ENCODE assay signal across 20 mouse cellular contexts in the genomic region with DNA sequence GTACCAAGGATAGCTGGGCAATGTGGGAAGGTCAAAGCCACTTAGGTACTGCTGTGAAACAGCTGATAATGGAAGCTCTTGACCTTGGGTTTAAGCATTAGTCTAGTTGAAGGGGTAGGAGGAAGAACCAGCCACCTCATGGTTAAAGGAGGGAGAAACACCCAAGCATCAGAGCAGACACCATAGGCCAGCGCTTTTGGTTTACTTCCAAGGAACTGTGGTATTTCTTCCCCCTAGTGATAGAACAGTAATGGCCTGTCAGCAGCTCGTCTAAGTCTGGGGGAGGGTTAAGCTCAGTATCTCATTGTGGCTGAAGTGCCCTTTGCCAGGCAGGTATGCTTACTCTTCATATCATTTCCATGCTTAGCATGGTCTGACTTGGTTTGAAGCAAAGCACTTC.
"Had no signal": no experiment of that assay in that cellular context is flagged by ENCODE, and none has a peak within 500 bp of the region (broad histone marks: within the 10 kb centered on the region; RNA-seq: fewer than 3 reads in every experiment).

No protein-coding gene starts in this region.

- H3K9me3 ChIP-seq: limb, embryonic 12.5 days; limb, embryonic 15.5 days; liver, embryonic 12.5 days; liver, embryonic 15.5 days; lung, embryonic 15.5 days had no signal

- H3K4me2 ChIP-seq: limb, embryonic 12.5 days; limb, embryonic 15.5 days; liver, embryonic 12.5 days; liver, embryonic 15.5 days; lung, embryonic 15.5 days; midbrain, embryonic 11.5 days had no signal

- DNase-seq: kidney, adult 9 months; kidney, postnatal 14 days; kidney, postnatal 4 days; left cerebral cortex, postnatal 4 days; lung, postnatal 14 days; lung, postnatal 4 days; midbrain, embryonic 14.5 days; right cerebral cortex, adult 18-20 months; right cerebral cortex, postnatal 14 days; right cerebral cortex, postnatal 4 days; thymus, adult 2 months; thymus, postnatal 14 days; thymus, postnatal 4 days had no signal

- H3K36me3 ChIP-seq: limb, embryonic 12.5 days; limb, embryonic 15.5 days; liver, embryonic 12.5 days; liver, embryonic 15.5 days; lung, embryonic 15.5 days had no signal

- H3K4me1 ChIP-seq: limb, embryonic 15.5 days; liver, embryonic 12.5 days; liver, embryonic 15.5 days had no signal

- H3K27me3 ChIP-seq: limb, embryonic 15.5 days; liver, embryonic 12.5 days; liver, embryonic 15.5 days; lung, embryonic 15.5 days had no signal

- ATAC-seq: liver, embryonic 12.5 days had no signal

- H3K27ac ChIP-seq: limb, embryonic 12.5 days; limb, embryonic 15.5 days; liver, embryonic 12.5 days; liver, embryonic 15.5 days; lung, embryonic 15.5 days; stomach, postnatal 0 days had no signal

- H3K9ac ChIP-seq: limb, embryonic 12.5 days; limb, embryonic 15.5 days; liver, embryonic 12.5 days; liver, embryonic 15.5 days; lung, embryonic 15.5 days had no signal

- H3K4me3 ChIP-seq: limb, embryonic 12.5 days; limb, embryonic 15.5 days; liver, embryonic 12.5 days; liver, embryonic 15.5 days; lung, embryonic 15.5 days had no signal
